Mouse (Mus musculus) G1E (cell line): ENCODE measurements around the gene Arhgap18.

ENCODE experiments used
- CTCF ChIP-seq: IDR thresholded peaks from 2 replicates; pipeline ENCODE4 v1.5.1; 2012; ENCODE audit warnings: low read depth, low read length, inconsistent platforms, mixed read lengths
- GATA1 ChIP-seq: IDR thresholded peaks from 2 replicates; pipeline ENCODE4 v1.6.1; 2012; ENCODE audit warnings: borderline replicate concordance, low read length, inconsistent platforms, mixed read lengths
- POLR2AphosphoS5 ChIP-seq: IDR thresholded peaks from 2 replicates; pipeline ENCODE4 v1.6.1; 2012; ENCODE audit warnings: low read depth, low read length, inconsistent platforms; ENCODE audit not compliant: insufficient replicate concordance
- TAL1 ChIP-seq: conservative IDR thresholded peaks from 2 replicates; pipeline ENCODE4 v1.6.1; 2012; ENCODE audit warnings: low read depth, low read length, inconsistent platforms, mixed read lengths

GRCm38 (mm10) chr10:26889754-26890153, 136.5 kb downstream of the Arhgap18 start:
- TF ChIP-seq GATA1 = no peak
- no peak for TF ChIP-seq CTCF
- no peak for TF ChIP-seq POLR2AphosphoS5
- no peak for TF ChIP-seq TAL1
